Comparison of ENCODE assay signal across 10 mouse cellular contexts in the genomic region with DNA sequence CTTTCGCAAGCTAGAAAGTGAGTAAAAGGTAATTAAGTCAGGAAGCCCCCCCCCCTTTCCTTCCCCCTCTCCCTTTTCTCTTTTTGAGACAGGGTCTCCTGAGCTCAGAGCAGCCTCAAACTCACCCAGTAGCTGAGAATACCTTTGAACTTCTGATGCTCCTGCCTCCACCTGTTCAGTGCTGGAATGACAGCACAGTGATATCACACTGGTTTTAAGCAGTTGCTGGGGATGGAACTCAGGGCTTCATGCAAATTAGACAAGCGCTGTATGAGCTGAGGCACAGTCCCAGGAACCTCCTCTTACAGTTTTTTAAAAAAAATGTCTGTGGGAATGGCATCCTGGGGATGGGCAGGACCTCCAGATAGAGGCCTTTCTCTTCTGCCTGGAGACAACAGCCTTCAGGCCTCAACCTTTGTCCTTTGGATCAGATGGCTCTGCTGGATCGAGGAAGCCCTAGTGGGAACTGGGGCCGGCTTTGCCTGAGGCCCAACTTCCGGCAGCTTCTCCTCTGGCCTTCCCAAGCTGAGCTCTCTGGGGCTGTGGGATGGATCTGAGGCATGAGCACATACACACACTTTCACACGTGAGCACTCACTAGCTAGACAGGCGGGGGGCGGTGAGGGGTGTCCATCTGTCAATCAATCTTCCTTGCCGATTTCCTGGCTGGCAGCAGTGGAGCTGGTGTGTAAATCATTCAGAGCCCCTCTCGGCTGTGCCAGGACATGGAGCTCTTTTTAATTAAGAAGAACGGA. TPM values are rescaled to one million over a fixed set of nuclear protein-coding genes. Genes with fewer than 3 reads are reported as not detected.
DNase-seq lines count a peak whose midpoint lies in the region; ATAC-seq and TF ChIP-seq lines count a peak whose summit lies in the region.
"Had no signal": no experiment of that assay in that cellular context is flagged by ENCODE, and none has a peak within 500 bp of the region (broad histone marks: within the 10 kb centered on the region; RNA-seq: fewer than 3 reads in every experiment).

No protein-coding gene starts in this region.

- intact Hi-C loops in heart, postnatal 10 days (cut with DNase I) = no loop called here
- intact Hi-C loops in heart, postnatal 14 days (cut with DNase I) = no loop called here

- 0 out of 2 replicates have a peak, but pooled peaks cover under 1% of the 10 kb centered on the region for H3K27me3 ChIP-seq in heart, postnatal 0 days (ENCODE audit: control insufficient read depth, insufficient read depth, low read length)
- no peaks in the 10 kb centered on the region for H3K27me3 ChIP-seq in ES-Bruce4 (ENCODE audit: control insufficient read depth, insufficient read depth, low read length, poor library complexity, severe bottlenecking)
- 0 out of 2 replicates have a peak, but pooled peaks cover 4% of the 10 kb centered on the region for H3K27me3 ChIP-seq in limb, embryonic 15.5 days
- H3K27me3 ChIP-seq in liver, postnatal 0 days (ENCODE audit: insufficient read depth, low read length) = peaks cover 3% of the 10 kb centered on the region; the same call in 1 of the 2 replicates

- no peak overlapping the region for H3K9ac ChIP-seq in heart, postnatal 0 days (replicated peaks; ENCODE audit: low read depth, low read length)
- peak overlapping the region; percentile 5 for H3K9ac ChIP-seq in ES-Bruce4 (ENCODE audit: low read depth, poor library complexity, severe bottlenecking)
- H3K9ac ChIP-seq in limb, embryonic 15.5 days = no peak overlapping the region
- H3K9ac ChIP-seq in liver, postnatal 0 days (replicated peaks) = no peak overlapping the region
- H3K9ac ChIP-seq: liver, embryonic 15.5 days had no signal

- 0 out of 2 replicates have a peak, but pooled peaks have one; percentile 4 for TF ChIP-seq CTCF in heart, postnatal 0 days (IDR thresholded peaks at IDR 0.05; ENCODE audit: low read depth)
- no peak for TF ChIP-seq CTCF in ES-Bruce4 (IDR thresholded peaks at IDR 0.05; ENCODE audit: low read depth, low read length)
- TF ChIP-seq CTCF in embryonic fibroblast, embryonic 13.5 days (IDR thresholded peaks at IDR 0.05; ENCODE audit: borderline replicate concordance, insufficient read depth, low read length) = no peak
- TF ChIP-seq CTCF in liver, postnatal 0 days (IDR thresholded peaks at IDR 0.05; ENCODE audit: low read depth) = no peak

- WGBS in heart, postnatal 0 days = 69% methylated on average over 11 of the region's 11 CpGs
- 38% methylated on average over 11 of the region's 11 CpGs for WGBS in limb, embryonic 15.5 days
- WGBS in liver, postnatal 0 days (ENCODE audit: insufficient replicate concordance) = 53% methylated on average over 11 of the region's 11 CpGs

- H3K4me1 ChIP-seq in heart, postnatal 0 days (ENCODE audit: control insufficient read depth, insufficient read depth) = peaks cover 6% of the 10 kb centered on the region
- peaks cover 16% of the 10 kb centered on the region for H3K4me1 ChIP-seq in ES-Bruce4 (ENCODE audit: control insufficient read depth, insufficient read depth, low read length)
- H3K4me1 ChIP-seq in embryonic fibroblast, embryonic 13.5 days (ENCODE audit: control insufficient read depth, insufficient read depth, low read length) = peaks cover 39% of the 10 kb centered on the region
- peaks cover 22% of the 10 kb centered on the region for H3K4me1 ChIP-seq in limb, embryonic 15.5 days
- H3K4me1 ChIP-seq in liver, postnatal 0 days (ENCODE audit: insufficient read depth) = peaks cover 2% of the 10 kb centered on the region; the same call in 1 of the 2 replicates
- H3K4me1 ChIP-seq: liver, embryonic 15.5 days had no signal

- H3K9me3 ChIP-seq in heart, postnatal 0 days (replicated peaks; ENCODE audit: control insufficient read depth, low read length) = no peaks in the 10 kb centered on the region
- H3K9me3 ChIP-seq in ES-Bruce4 (replicated peaks; ENCODE audit: control insufficient read depth, insufficient read depth, low read length, poor library complexity, severe bottlenecking) = no peaks in the 10 kb centered on the region
- H3K9me3 ChIP-seq in limb, embryonic 15.5 days = no peaks in the 10 kb centered on the region
- H3K9me3 ChIP-seq in liver, postnatal 0 days (ENCODE audit: low read length) = no peaks in the 10 kb centered on the region
- H3K9me3 ChIP-seq: liver, embryonic 15.5 days had no signal

- no peak overlapping the region for H3K27ac ChIP-seq in heart, postnatal 0 days (ENCODE audit: low read depth)
- H3K27ac ChIP-seq in ES-Bruce4 (ENCODE audit: insufficient read depth, low read length) = peak overlapping the region; percentile 54
- H3K27ac ChIP-seq in embryonic fibroblast, embryonic 13.5 days (ENCODE audit: insufficient read depth, low read length) = peak overlapping the region; percentile 97
- H3K27ac ChIP-seq in limb, embryonic 15.5 days = peak overlapping the region; percentile 47; the same call in 1 of the 2 replicates
- H3K27ac ChIP-seq in liver, postnatal 0 days (ENCODE audit: low read depth) = no peak overlapping the region
- H3K27ac ChIP-seq: liver, embryonic 15.5 days had no signal

- DNase-seq in heart, postnatal 0 days (ENCODE audit: low spot score) = no peak
- no peak for DNase-seq in heart, postnatal 10 days
- no peak for DNase-seq in ovary, adult 18-20 months (ENCODE audit: low spot score)
- no peak for DNase-seq in heart, postnatal 14 days
- no peak for DNase-seq in liver, postnatal 0 days

- ATAC-seq in heart, postnatal 0 days (ENCODE audit: insufficient read depth, low read depth) = no peak
- ATAC-seq in limb, embryonic 15.5 days (ENCODE audit: insufficient number of reproducible peaks, low FRiP score, low TSS enrichment, low read depth) = no peak
- ATAC-seq in liver, postnatal 0 days = no peak

- H3K4me3 ChIP-seq in heart, postnatal 0 days (ENCODE audit: low read depth, low read length) = no peak overlapping the region
- no peak overlapping the region for H3K4me3 ChIP-seq in ES-Bruce4 (ENCODE audit: low read depth, low read length)
- peak overlapping the region; percentile 0; the same call in 1 of the 2 replicates for H3K4me3 ChIP-seq in embryonic fibroblast, embryonic 13.5 days (ENCODE audit: insufficient read depth, low read length)
- no peak overlapping the region for H3K4me3 ChIP-seq in limb, embryonic 15.5 days
- H3K4me3 ChIP-seq in liver, postnatal 0 days (ENCODE audit: low read depth, low read length) = no peak overlapping the region
- H3K4me3 ChIP-seq: liver, embryonic 15.5 days had no signal

- TF ChIP-seq POLR2A in ES-Bruce4 (IDR thresholded peaks at IDR 0.05; ENCODE audit: insufficient read depth, low read length) = no peak
- 0 out of 2 replicates have a peak, but pooled peaks have one; percentile 14 for TF ChIP-seq POLR2A in embryonic fibroblast, embryonic 13.5 days (IDR thresholded peaks at IDR 0.05; ENCODE audit: low read depth, low read length)

- TF ChIP-seq EP300 in heart, postnatal 0 days (IDR thresholded peaks at IDR 0.05; ENCODE audit: low read depth) = no peak
- no peak for TF ChIP-seq EP300 in ES-Bruce4 (IDR thresholded peaks at IDR 0.05; ENCODE audit: insufficient read depth, low read depth, low read length)
- no peak for TF ChIP-seq EP300 in liver, postnatal 0 days (IDR thresholded peaks at IDR 0.05; ENCODE audit: low read depth)

- no peaks in the 10 kb centered on the region for H3K36me3 ChIP-seq in heart, postnatal 0 days (replicated peaks; ENCODE audit: control insufficient read depth, insufficient read depth, low read length)
- no peaks in the 10 kb centered on the region for H3K36me3 ChIP-seq in ES-Bruce4 (ENCODE audit: control insufficient read depth, insufficient read depth, low read length, poor library complexity, severe bottlenecking)
- H3K36me3 ChIP-seq in limb, embryonic 15.5 days = no peaks in the 10 kb centered on the region
- no peaks in the 10 kb centered on the region for H3K36me3 ChIP-seq in liver, postnatal 0 days (replicated peaks; ENCODE audit: insufficient read depth, low read length)
- H3K36me3 ChIP-seq: liver, embryonic 15.5 days had no signal

- no peak overlapping the region for H3K4me2 ChIP-seq in heart, postnatal 0 days (ENCODE audit: low read depth, low read length)
- no peak overlapping the region for H3K4me2 ChIP-seq in limb, embryonic 15.5 days
- H3K4me2 ChIP-seq in liver, postnatal 0 days (ENCODE audit: low read depth, low read length) = no peak overlapping the region
- H3K4me2 ChIP-seq: liver, embryonic 15.5 days had no signal

RNA-seq across cellular contexts. Expression of a gene that starts 7.3 kb away (rescaled TPM):
- total RNA-seq in heart, postnatal 0 days (2014; rRNA removed; ENCODE audit: low replicate concordance) = 0.12 and 2.3 TPM in 2 replicates
- polyA plus RNA-seq in heart, postnatal 0 days (2015; fragmentation: Nextera tagmentation; extraction: Ambion mirVana) = 0.68 and 0.95 TPM in 2 replicates
- total RNA-seq in heart, postnatal 10 days (2021) = 10 to 100 TPM; 17.7 to 27.5 TPM
- polyA plus RNA-seq in ES-Bruce4 (2011; ENCODE audit: insufficient read depth, insufficient read length, low read depth, missing spikeins) = 0.60 and 0.72 TPM in 2 replicates
- 10.5 and 16.1 TPM in 2 replicates for polyA plus RNA-seq in embryonic fibroblast, embryonic 13.5 days (2011; ENCODE audit: insufficient read length, low read depth, missing spikeins)
- polyA plus RNA-seq in limb, embryonic 15.5 days (2015; fragmentation: Nextera tagmentation; extraction: Ambion mirVana) = 0.13 and 0.15 TPM in 2 replicates
- total RNA-seq in heart, postnatal 14 days (2021) = 10 to 100 TPM; 23.6 to 29.0 TPM
- polyA plus RNA-seq in liver, postnatal 0 days (2015; fragmentation: Nextera tagmentation; extraction: Ambion mirVana) = 0.32 and 0.40 TPM in 2 replicates
- total RNA-seq: common myeloid progenitor, adult 5-6 weeks had no signal

RNA-seq across cellular contexts. Expression of a gene that starts 24.8 kb away (rescaled TPM):
- total RNA-seq in heart, postnatal 0 days (2014; rRNA removed; ENCODE audit: low replicate concordance) = 0.76 and 2.6 TPM in 2 replicates
- polyA plus RNA-seq in heart, postnatal 0 days (2015; fragmentation: Nextera tagmentation; extraction: Ambion mirVana) = 2.0 and 2.2 TPM in 2 replicates
- 1 to 10 TPM; 3.5 to 4.7 TPM for total RNA-seq in heart, postnatal 10 days (2021)
- 20.0 and 21.7 TPM in 2 replicates for polyA plus RNA-seq in ES-Bruce4 (2011; ENCODE audit: insufficient read depth, insufficient read length, low read depth, missing spikeins)
- polyA plus RNA-seq in embryonic fibroblast, embryonic 13.5 days (2011; ENCODE audit: insufficient read length, low read depth, missing spikeins) = 9.2 and 14.2 TPM in 2 replicates
- 6.9 and 8.2 TPM in 2 replicates for polyA plus RNA-seq in limb, embryonic 15.5 days (2015; fragmentation: Nextera tagmentation; extraction: Ambion mirVana)
- 1 to 10 TPM; 3.6 to 5.4 TPM for total RNA-seq in heart, postnatal 14 days (2021)
- polyA plus RNA-seq in liver, postnatal 0 days (2015; fragmentation: Nextera tagmentation; extraction: Ambion mirVana) = 6.0 and 6.8 TPM in 2 replicates

Comparison
In these comparisons a context has a peak if more than half of its experiments do, and no peak if none do; other contexts are left out.
1. H3K27ac ChIP-seq: peak in ES-Bruce4 (single experiment), embryonic fibroblast, embryonic 13.5 days (single experiment) and limb, embryonic 15.5 days (single experiment); none in heart, postnatal 0 days (single experiment) and liver, postnatal 0 days (single experiment).